Mouse (Mus musculus): Measurements from ENCODE around the gene Hbb-bt. TPM values are rescaled to one million over a fixed set of nuclear protein-coding genes. Genes with fewer than 3 reads are reported as not detected.
"Not testable (repeated sequence)": the region's sequence is repeated elsewhere in the genome, so short reads cannot be mapped to it uniquely, and the experiment has no call there.

Gene Hbb-bt
- total RNA-seq, 2 experiments from 2014 or later, result 62.8 to 81.8 TPM

- DNase-seq (ENCODE audit: low spot score in 2 of 2), result no peak
Measured at GRCm38 (mm10) chr7:103809801-103810155, 4.0 kb downstream of the Hbb-bt start.

DNA sequence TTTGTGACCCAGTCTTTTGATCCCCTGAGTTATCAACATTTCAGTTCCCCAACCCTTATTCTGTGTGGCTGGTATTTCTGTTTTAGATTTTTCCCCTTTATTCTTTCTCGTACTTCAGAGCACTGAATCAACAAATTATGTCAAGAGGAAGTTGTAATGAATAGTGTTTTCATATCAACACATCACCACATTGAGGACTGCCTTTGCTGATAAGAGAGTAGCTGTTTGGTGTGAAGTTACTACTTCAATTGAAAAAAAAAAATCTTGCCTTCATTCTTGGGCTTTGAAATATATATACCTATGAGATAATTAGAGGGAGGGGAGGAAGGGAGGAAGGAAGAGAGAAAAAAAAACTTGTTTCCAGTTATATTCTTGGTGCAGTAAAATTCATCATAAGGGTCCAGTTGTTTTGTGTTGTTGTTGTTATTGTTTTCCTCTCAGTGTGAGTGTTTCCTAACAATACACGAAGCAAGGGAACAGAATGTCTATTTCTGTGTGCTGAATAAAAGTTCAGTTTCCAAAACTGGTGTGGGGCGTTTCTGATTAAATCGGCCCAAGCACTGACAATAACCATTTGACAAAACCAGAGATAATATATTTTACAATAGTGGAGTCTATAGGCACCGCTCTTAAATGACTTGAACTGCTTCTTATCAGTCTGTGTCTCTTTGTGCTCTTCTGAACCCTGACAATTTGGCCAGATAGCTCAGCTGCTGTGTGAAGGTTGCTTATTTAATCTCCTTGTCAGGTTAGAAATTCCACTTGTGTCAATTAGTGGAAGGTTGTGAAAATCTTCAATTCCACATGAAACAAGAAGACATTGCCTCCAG lies 4.6 kb downstream of the Hbb-bt start:
- DNase-seq (ENCODE audit: low spot score in 2 of 2), result no peak

DNA sequence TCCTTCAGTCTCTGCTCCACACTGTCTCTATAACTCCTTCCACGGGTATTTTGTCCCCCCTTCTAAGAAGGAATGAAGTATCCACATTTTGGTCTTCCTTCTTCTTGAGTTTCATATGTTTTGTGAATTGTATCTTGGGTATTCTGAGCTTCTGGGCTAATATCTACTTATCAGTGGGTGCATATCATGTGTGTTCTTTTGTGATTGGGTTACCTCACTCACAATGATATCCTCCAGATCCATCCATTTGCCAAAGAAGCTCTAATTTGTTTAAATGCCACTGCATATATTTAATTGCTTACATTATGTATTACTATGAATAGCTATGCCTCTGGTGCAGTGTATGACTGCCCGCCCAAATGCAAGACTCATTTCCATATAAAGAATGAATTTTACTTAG lies 5.7 kb downstream of the Hbb-bt start:
- DNase-seq (ENCODE audit: low spot score in 2 of 2), result not testable (repeated sequence)

DNA sequence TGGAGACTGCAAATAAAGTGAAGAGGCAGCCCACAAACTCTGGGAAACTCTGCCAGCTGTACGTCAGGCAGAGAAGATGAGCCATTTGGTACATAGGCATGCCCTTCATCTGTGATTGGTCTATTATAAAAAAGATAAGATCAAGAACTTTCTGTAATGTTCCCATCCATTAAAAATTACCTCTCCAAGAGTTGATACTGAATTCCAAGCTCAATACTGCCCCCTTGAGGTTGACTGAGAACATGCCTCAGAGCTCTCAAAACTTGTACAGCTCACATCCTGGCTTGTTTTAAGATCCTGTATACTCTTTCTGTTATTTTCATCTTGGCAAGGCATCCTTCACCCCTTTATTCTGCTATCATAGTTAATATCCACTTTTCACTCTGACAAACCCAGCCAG lies 6.9 kb downstream of the Hbb-bt start:
- DNase-seq (ENCODE audit: low spot score in 2 of 2), result no peak

DNA sequence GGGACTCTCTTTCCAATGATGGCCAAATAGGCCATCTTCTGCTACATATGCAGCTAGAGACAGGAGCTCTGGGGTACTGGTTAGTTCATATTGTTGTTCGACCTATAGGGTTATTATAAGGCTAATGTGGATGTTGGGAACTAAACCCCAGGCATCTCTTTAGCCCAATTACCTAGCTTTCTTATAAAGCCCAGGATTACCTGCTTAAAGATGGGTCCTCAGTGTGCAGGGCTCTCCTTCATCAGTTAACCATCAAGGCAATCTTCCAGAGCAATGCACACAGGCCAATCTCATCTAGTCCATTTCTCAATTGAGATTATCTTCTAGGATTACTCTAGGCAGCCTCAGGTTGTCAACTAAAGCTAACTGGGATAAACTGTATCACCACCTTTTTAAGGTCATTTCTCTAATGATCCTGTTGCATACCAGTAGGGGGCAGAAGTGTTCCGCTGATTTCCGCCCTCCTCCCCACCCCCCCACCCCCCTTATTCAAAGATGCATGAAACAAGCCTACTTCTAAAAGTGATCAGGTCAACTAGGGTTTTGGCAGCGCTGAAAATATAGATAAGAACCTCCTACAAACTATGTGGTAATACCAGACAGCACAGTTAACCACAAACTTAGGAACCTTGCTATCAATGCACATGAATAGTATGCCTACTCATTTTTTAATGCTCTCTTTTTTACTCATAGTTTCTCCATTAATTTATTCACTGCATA lies 21.0 kb downstream of the Hbb-bt start:
- DNase-seq (ENCODE audit: low spot score in 2 of 2), result no peak

DNA sequence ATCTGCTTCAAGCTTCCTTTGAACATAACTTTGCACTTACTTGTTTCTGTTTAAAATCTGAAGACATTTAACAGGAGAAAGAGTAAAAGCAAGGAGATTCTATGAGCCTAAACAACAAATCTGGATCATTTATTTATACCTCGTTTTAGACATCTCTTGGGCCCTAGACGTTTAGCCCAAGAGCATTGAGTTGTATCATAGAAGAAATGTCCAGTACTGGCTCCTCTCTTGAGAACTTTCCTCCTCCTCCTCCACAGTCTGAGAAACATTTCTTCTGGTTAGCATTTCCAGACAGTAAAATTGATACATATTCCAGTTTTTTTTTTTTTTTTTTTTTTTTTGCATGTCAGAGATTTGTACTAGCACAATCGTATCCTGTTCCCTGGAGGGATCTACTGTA lies 22.1 kb downstream of the Hbb-bt start, which contains the start of gene Olfr67:
Gene Olfr67, minus strand, starts transcription at position 101 of the 400 bp plus-strand sequence.
- DNase-seq (ENCODE audit: low spot score in 2 of 2), result no peak

DNA sequence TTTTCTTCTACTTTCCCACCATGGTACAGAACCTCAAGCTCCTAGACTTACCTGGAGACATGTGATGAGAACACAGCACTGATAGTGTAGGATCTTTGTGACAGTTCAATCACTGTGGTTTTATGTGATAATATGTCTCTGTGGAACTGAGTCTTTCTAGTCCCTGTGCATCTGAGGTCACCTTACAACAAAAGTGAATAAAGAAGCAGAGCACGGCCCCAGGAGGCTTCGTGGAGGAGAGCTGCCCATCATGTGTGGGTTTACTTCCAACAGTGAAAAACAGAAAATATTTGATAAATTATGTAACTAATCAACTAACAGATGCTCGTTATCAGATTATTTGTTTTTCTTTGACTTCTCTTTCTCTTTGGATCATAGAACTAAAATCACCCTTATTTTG lies 34.2 kb downstream of the Hbb-bt start, which contains the start of gene Olfr68:
Gene Olfr68, minus strand, starts transcription at position 101 of the 400 bp plus-strand sequence.
- no peak for DNase-seq (ENCODE audit: low spot score in 2 of 2)

- DNase-seq (ENCODE audit: low spot score in 2 of 2), result not testable (repeated sequence)
Measured at GRCm38 (mm10) chr7:103777652-103778051, 36.1 kb downstream of the Hbb-bt start.

DNA sequence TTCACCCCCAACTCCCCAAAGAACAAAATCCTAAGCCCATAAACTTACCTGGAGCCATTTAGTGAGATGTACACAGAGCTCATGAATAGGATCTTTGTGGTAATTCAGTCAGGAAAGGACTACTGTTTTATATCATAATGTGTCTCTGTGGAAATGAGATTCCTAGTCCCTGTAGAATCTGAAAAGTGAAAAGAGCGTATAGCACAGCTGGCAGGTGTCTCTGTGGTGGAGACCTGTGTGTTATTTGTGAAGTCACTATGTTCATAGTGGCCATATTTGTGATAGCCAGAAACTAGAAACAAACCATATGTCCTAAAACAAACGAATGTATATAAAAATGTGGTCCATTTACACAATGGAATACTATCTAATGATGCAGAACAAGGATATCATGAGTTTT lies 42.3 kb downstream of the Hbb-bt start, which contains the start of gene Olfr69:
Gene Olfr69, minus strand, starts transcription at position 101 of the 400 bp plus-strand sequence.
- DNase-seq (ENCODE audit: low spot score in 2 of 2), result no peak

DNA sequence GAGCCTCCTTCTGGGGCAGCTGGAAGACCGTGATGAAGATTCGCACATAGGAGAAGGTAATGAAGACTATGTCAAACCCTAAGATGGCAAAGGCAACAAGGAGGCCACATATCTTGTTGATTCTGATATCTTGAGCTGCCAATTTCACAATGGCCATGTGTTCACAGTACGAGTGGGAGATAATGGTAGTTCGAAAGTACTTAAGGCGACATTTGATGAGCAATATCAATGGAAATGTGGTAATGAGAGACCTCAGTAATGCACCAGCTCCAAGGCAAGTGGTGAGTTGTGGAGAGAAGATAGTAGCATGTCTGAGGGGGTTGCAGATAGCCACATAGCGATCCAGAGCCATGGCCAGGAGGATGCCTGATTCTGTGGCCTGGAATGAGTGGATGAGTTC lies 46.1 kb downstream of the Hbb-bt start:
- DNase-seq (ENCODE audit: low spot score in 2 of 2), result not testable (repeated sequence)

Other genes with a start within 250 kb of the Hbb-bt start
- not detected for gene Olfr616, start 244.9 kb downstream of the Hbb-bt start, total RNA-seq (2021)
- not detected for gene Olfr617, start 240.9 kb downstream of the Hbb-bt start, total RNA-seq (2021)
- not detected for gene Olfr618, start 223.9 kb downstream of the Hbb-bt start, total RNA-seq (2021)
- gene Olfr619, start 213.4 kb downstream of the Hbb-bt start, total RNA-seq (2021), result not detected
- not detected for gene Olfr620, start 201.5 kb downstream of the Hbb-bt start, total RNA-seq (2021)
- not detected for gene Olfr622, start 171.3 kb downstream of the Hbb-bt start, total RNA-seq (2021)
- not detected for gene Olfr623, start 150.3 kb downstream of the Hbb-bt start, total RNA-seq (2021)
- gene Olfr624, start 142.8 kb downstream of the Hbb-bt start, total RNA-seq (2021), result not detected
- gene Olfr625-ps1, start 131.3 kb downstream of the Hbb-bt start, total RNA-seq (2021), result not detected
- gene Olfr243, start 99.3 kb downstream of the Hbb-bt start, total RNA-seq (2021), result not detected
- not detected for gene Olfr628, start 83.6 kb downstream of the Hbb-bt start, total RNA-seq (2021)
- gene Olfr629, start 69.1 kb downstream of the Hbb-bt start, total RNA-seq (2021), result not detected
- gene Olfr630, start 56.7 kb downstream of the Hbb-bt start, total RNA-seq (2021), result not detected
- not detected for gene Olfr69, start 42.4 kb downstream of the Hbb-bt start, total RNA-seq (2021)
- gene Olfr68, start 34.3 kb downstream of the Hbb-bt start, total RNA-seq (2021), result not detected
- not detected for gene Olfr67, start 22.2 kb downstream of the Hbb-bt start, total RNA-seq (2021)
- 100 to 1,000 TPM; 289 to 541 TPM for gene Hbb-bs, start 14.1 kb upstream of the Hbb-bt start, total RNA-seq (2021)
- not detected for gene Hbb-bh2, start 26.5 kb upstream of the Hbb-bt start, total RNA-seq (2021)
- gene Hbb-bh1, start 29.2 kb upstream of the Hbb-bt start, total RNA-seq (2021), result not detected
- gene Hbb-y, start 39.2 kb upstream of the Hbb-bt start, total RNA-seq (2021), result not detected
- not detected for gene Olfr66, start 72.3 kb upstream of the Hbb-bt start, total RNA-seq (2021)
- gene Olfr64, start 80.5 kb upstream of the Hbb-bt start, total RNA-seq (2021), result not detected
- gene Olfr65, start 89.5 kb upstream of the Hbb-bt start, total RNA-seq (2021), result not detected
- not detected for gene Olfr631, start 114.8 kb upstream of the Hbb-bt start, total RNA-seq (2021)
- gene Olfr632, start 120.4 kb upstream of the Hbb-bt start, total RNA-seq (2021), result not detected
- not detected for gene Olfr633, start 130.4 kb upstream of the Hbb-bt start, total RNA-seq (2021)
- under 1 TPM in 1 of 2 experiments, not detected in 1; 0.03 TPM for gene Olfr635, start 157.2 kb upstream of the Hbb-bt start, total RNA-seq (2021)
- not detected for gene Olfr638, start 184.8 kb upstream of the Hbb-bt start, total RNA-seq (2021)
- under 1 TPM; 0.03 to 0.05 TPM for gene Olfr639, start 203.3 kb upstream of the Hbb-bt start, total RNA-seq (2021)
- not detected for gene Olfr640, start 211.6 kb upstream of the Hbb-bt start, total RNA-seq (2021)
- gene Olfr641, start 221.4 kb upstream of the Hbb-bt start, total RNA-seq (2021), result not detected
- gene Olfr642, start 238.7 kb upstream of the Hbb-bt start, total RNA-seq (2021), result not detected
- not detected for gene 4930516K23Rik, start 247.4 kb upstream of the Hbb-bt start, total RNA-seq (2021)